Mouse (Mus musculus) retina, postnatal 7 days (tissue): ENCODE data around the gene Tnip2.

Experiments
- DNase-seq: peaks from one replicate; pipeline ENCODE4 v3.0.0-alpha.2; 2012; ENCODE audit warnings: low read depth, low spot score

Gene Tnip2

GRCm38 (mm10) chr5:34513466-34514217, at the start of gene Tnip2:
Tnip2 (minus strand) TSS chr5:34513991.
- DNase-seq = peak; percentile 87

- no peak for DNase-seq
Observed at GRCm38 (mm10) chr5:34551821-34552220, 38.0 kb upstream of the Tnip2 start.

- DNase-seq = no peak
Observed at GRCm38 (mm10) chr5:34550251-34550650, 36.5 kb upstream of the Tnip2 start.

- peak; percentile 19 for DNase-seq
Observed at GRCm38 (mm10) chr5:34549483-34550221, 35.9 kb upstream of the Tnip2 start.

GRCm38 (mm10) chr5:34549135-34549482, 35.3 kb upstream of the Tnip2 start:
- DNase-seq = no peak

GRCm38 (mm10) chr5:34547410-34547809, 33.6 kb upstream of the Tnip2 start:
- DNase-seq = peak; percentile 23

- DNase-seq = no peak
Observed at GRCm38 (mm10) chr5:34543114-34543513, 29.3 kb upstream of the Tnip2 start.

- no peak for DNase-seq
Observed at GRCm38 (mm10) chr5:34542166-34542565, 28.4 kb upstream of the Tnip2 start.

GRCm38 (mm10) chr5:34539121-34539520, 25.3 kb upstream of the Tnip2 start:
- DNase-seq = no peak

- no peak for DNase-seq
Observed at GRCm38 (mm10) chr5:34538527-34538926, 24.7 kb upstream of the Tnip2 start.

GRCm38 (mm10) chr5:34538079-34538478, 24.3 kb upstream of the Tnip2 start:
- no peak for DNase-seq

- DNase-seq = no peak
Observed at GRCm38 (mm10) chr5:34535831-34536230, 22.0 kb upstream of the Tnip2 start.

- DNase-seq = no peak
Observed at GRCm38 (mm10) chr5:34534776-34535581, 21.2 kb upstream of the Tnip2 start.

- DNase-seq = no peak
Observed at GRCm38 (mm10) chr5:34533820-34534219, 20.0 kb upstream of the Tnip2 start.

GRCm38 (mm10) chr5:34533066-34533465, 19.3 kb upstream of the Tnip2 start:
- no peak for DNase-seq

GRCm38 (mm10) chr5:34530687-34531086, 16.9 kb upstream of the Tnip2 start:
- DNase-seq = no peak

- DNase-seq = no peak
Observed at GRCm38 (mm10) chr5:34530116-34530515, 16.3 kb upstream of the Tnip2 start.

GRCm38 (mm10) chr5:34528724-34529123, 14.9 kb upstream of the Tnip2 start:
- DNase-seq = no peak

- no peak for DNase-seq
Observed at GRCm38 (mm10) chr5:34527352-34527751, 13.6 kb upstream of the Tnip2 start.

- DNase-seq = no peak
Observed at GRCm38 (mm10) chr5:34526477-34526775, 12.6 kb upstream of the Tnip2 start.

GRCm38 (mm10) chr5:34525663-34526476, 12.1 kb upstream of the Tnip2 start, which contains the start of gene Sh3bp2:
Sh3bp2 (plus strand) TSS chr5:34525838.
- DNase-seq = peak; percentile 59

GRCm38 (mm10) chr5:34524511-34524910, 10.7 kb upstream of the Tnip2 start:
- DNase-seq = no peak
